Mouse (Mus musculus) intestine, embryonic 15.5 days (tissue): ENCODE measurements around the gene Tex14. TPM values are rescaled to one million over a fixed set of nuclear protein-coding genes. Genes with fewer than 3 reads are reported as not detected.
A peak's percentile ranks its signal among the peaks of the same experiment; 100 is the strongest.
"Not testable (repeated sequence)": the region's sequence is repeated elsewhere in the genome, so short reads cannot be mapped to it uniquely, and the experiment has no call there.

Experiments
- ATAC-seq: fragments of 200-750 bp; cut with Nextera tagmentation; 2 replicates; pipeline ENCODE4 v1.8.0; 2017; ENCODE audit warnings: moderate TSS enrichment, moderate library complexity
- H3K27ac ChIP-seq: fragments of 300-500 bp; sonication (generic); 2 replicates; pipeline ENCODE4 v1.5.1; 2015; ENCODE audit warnings: mild to moderate bottlenecking, inconsistent platforms
- H3K27me3 ChIP-seq: fragments of 300-500 bp; sonication (generic); replicated peaks from 2 replicates; pipeline ENCODE4 v1.6.1; 2015; ENCODE audit warnings: inconsistent platforms
- H3K36me3 ChIP-seq: fragments of 300-500 bp; sonication (generic); 2 replicates; pipeline ENCODE4 v1.6.1; 2015; ENCODE audit warnings: inconsistent platforms
- H3K4me1 ChIP-seq: fragments of 300-500 bp; sonication (generic); replicated peaks from 2 replicates; pipeline ENCODE4 v1.6.1; 2015; ENCODE audit warnings: inconsistent platforms
- H3K4me2 ChIP-seq: fragments of 300-500 bp; sonication (generic); replicated peaks from 2 replicates; pipeline ENCODE4 v1.6.1; 2015; ENCODE audit warnings: mild to moderate bottlenecking, inconsistent platforms
- H3K4me3 ChIP-seq: fragments of 300-500 bp; sonication (generic); replicated peaks from 2 replicates; pipeline ENCODE4 v1.5.1; 2015; ENCODE audit warnings: inconsistent platforms
- H3K9ac ChIP-seq: fragments of 300-500 bp; sonication (generic); 2 replicates; pipeline ENCODE4 v1.6.1; 2015; ENCODE audit warnings: inconsistent platforms
- H3K9me3 ChIP-seq: fragments of 300-500 bp; sonication (generic); 2 replicates; pipeline ENCODE4 v1.6.1; 2016; ENCODE audit warnings: inconsistent platforms
- WGBS: fragments of 180-500 bp; shearing (Covaris S2); methylation state at CpG from one replicate; pipeline ENCODE4 v1.1.7; 2015; 5-methylcytosine and 5-hydroxymethylcytosine counted together
- polyA plus RNA-seq: library from polyadenylated mRNA; unstranded; fragments of >200 nt; fragmentation: Nextera tagmentation; extraction: Ambion mirVana; gene quantifications from 2 replicates; pipeline ENCODE4 v1.2.1, GENCODE M21; 2015

Gene Tex14
- polyA plus RNA-seq, 1 experiment from 2014 or later, result 0.96 TPM

GRCm38 (mm10) chr11:87470807-87471698 is 66.2 kb downstream of the Tex14 start:
- Histone ChIP-seq H3K9ac (peak overlapping the region; percentile 40), H3K4me3 (peak overlapping the region; percentile 37), H3K4me2 (peak overlapping the region; percentile 63), H3K4me1 (peaks cover 12% of the 10 kb centered on the region)
- H3K27me3 ChIP-seq, H3K9me3 ChIP-seq, H3K27ac ChIP-seq, H3K36me3 ChIP-seq: not testable (repeated sequence)
- peak; percentile 99 for ATAC-seq
- WGBS, result under 1% methylated on average over 27 of the region's 63 CpGs

- peaks cover 12% of the 10 kb centered on the region for H3K4me1 ChIP-seq
- not testable (repeated sequence) for H3K9me3 ChIP-seq, H3K36me3 ChIP-seq, H3K4me3 ChIP-seq, H3K27ac ChIP-seq, H3K9ac ChIP-seq, H3K4me2 ChIP-seq, H3K27me3 ChIP-seq
- ATAC-seq, result peak; percentile 52
- 0% methylated on average over 2 of the region's 3 CpGs for WGBS
Measured at GRCm38 (mm10) chr11:87471699-87471997, 66.8 kb downstream of the Tex14 start.

- not testable (repeated sequence) for H3K9me3 ChIP-seq, H3K36me3 ChIP-seq, H3K4me3 ChIP-seq, H3K27me3 ChIP-seq, H3K9ac ChIP-seq, H3K27ac ChIP-seq, ATAC-seq, H3K4me2 ChIP-seq
- H3K4me1 ChIP-seq, result peaks cover 12% of the 10 kb centered on the region
- 28% methylated on average over 4 of the region's 4 CpGs for WGBS
Measured at GRCm38 (mm10) chr11:87472058-87472457, 67.2 kb downstream of the Tex14 start.

- ATAC-seq, H3K9me3 ChIP-seq: not testable (repeated sequence)
- 70% methylated on average over 2 of the region's 2 CpGs for WGBS
Measured at GRCm38 (mm10) chr11:87479172-87479571, 74.3 kb downstream of the Tex14 start.

GRCm38 (mm10) chr11:87483796-87484326 is 79.0 kb downstream of the Tex14 start:
- 75% methylated on average over 3 of the region's 3 CpGs for WGBS
- H3K9ac ChIP-seq, result no peak overlapping the region
- ATAC-seq, result no peak
- H3K27me3 ChIP-seq, result no peaks in the 10 kb centered on the region
- H3K4me1 ChIP-seq, result no peaks in the 10 kb centered on the region
- H3K4me2 ChIP-seq, result no peak overlapping the region
- H3K9me3 ChIP-seq, result no peaks in the 10 kb centered on the region
- H3K4me3 ChIP-seq, result no peak overlapping the region
- no peaks in the 10 kb centered on the region for H3K36me3 ChIP-seq
- no peak overlapping the region for H3K27ac ChIP-seq

More at GRCm38 (mm10) chr11:87479172-87479571, 74.3 kb downstream of the Tex14 start:
- not testable (repeated sequence) for H3K4me1 ChIP-seq, H3K4me2 ChIP-seq, H3K27me3 ChIP-seq, H3K9ac ChIP-seq, H3K36me3 ChIP-seq, H3K4me3 ChIP-seq, H3K27ac ChIP-seq

- H3K4me1 ChIP-seq, result no peaks in the 10 kb centered on the region
- no peaks in the 10 kb centered on the region for H3K27me3 ChIP-seq
- no peak for ATAC-seq
- H3K4me3 ChIP-seq, result no peak overlapping the region
- WGBS, result 90% methylated on average over 3 of the region's 3 CpGs
- no peak overlapping the region for H3K4me2 ChIP-seq
- no peaks in the 10 kb centered on the region for H3K36me3 ChIP-seq
- H3K9me3 ChIP-seq, result no peaks in the 10 kb centered on the region
- H3K9ac ChIP-seq, result no peak overlapping the region
- H3K27ac ChIP-seq, result no peak overlapping the region
Measured at GRCm38 (mm10) chr11:87488948-87489347, 84.1 kb downstream of the Tex14 start.

- Histone ChIP-seq H3K36me3 (no peaks in the 10 kb centered on the region), H3K27me3 (no peaks in the 10 kb centered on the region), H3K4me3 (no peak overlapping the region), H3K9me3 (no peaks in the 10 kb centered on the region), H3K4me2 (no peak overlapping the region), H3K27ac (no peak overlapping the region), H3K9ac (no peak overlapping the region; the same call in 1 of the 2 replicates), H3K4me1 (no peaks in the 10 kb centered on the region)
- WGBS, result 60% methylated on average over 5 of the region's 5 CpGs
- no peak for ATAC-seq
Measured at GRCm38 (mm10) chr11:87504690-87505214, 99.9 kb downstream of the Tex14 start.

GRCm38 (mm10) chr11:87506502-87506901 is 101.6 kb downstream of the Tex14 start:
- no peaks in the 10 kb centered on the region for H3K4me1 ChIP-seq
- no peaks in the 10 kb centered on the region for H3K27me3 ChIP-seq
- H3K27ac ChIP-seq, result no peak overlapping the region
- no peak overlapping the region for H3K4me2 ChIP-seq
- H3K36me3 ChIP-seq, result no peaks in the 10 kb centered on the region
- 49% methylated on average over 3 of the region's 3 CpGs for WGBS
- no peak overlapping the region for H3K9ac ChIP-seq
- peak; percentile 84 for ATAC-seq
- no peaks in the 10 kb centered on the region for H3K9me3 ChIP-seq
- H3K4me3 ChIP-seq, result no peak overlapping the region

- Histone ChIP-seq H3K4me2 (no peak overlapping the region), H3K9me3 (no peaks in the 10 kb centered on the region), H3K36me3 (no peaks in the 10 kb centered on the region), H3K27me3 (no peaks in the 10 kb centered on the region), H3K4me1 (no peaks in the 10 kb centered on the region), H3K4me3 (no peak overlapping the region), H3K9ac (no peak overlapping the region), H3K27ac (no peak overlapping the region)
- ATAC-seq, result no peak
Measured at GRCm38 (mm10) chr11:87507043-87507442, 102.2 kb downstream of the Tex14 start.

GRCm38 (mm10) chr11:87519260-87519659 is 114.4 kb downstream of the Tex14 start:
- Histone ChIP-seq H3K9me3 (no peaks in the 10 kb centered on the region), H3K36me3 (no peaks in the 10 kb centered on the region), H3K4me3 (no peak overlapping the region), H3K27ac (no peak overlapping the region), H3K4me2 (no peak overlapping the region), H3K9ac (no peak overlapping the region), H3K27me3 (no peaks in the 10 kb centered on the region), H3K4me1 (no peaks in the 10 kb centered on the region)
- peak; percentile 84 for ATAC-seq
- WGBS, result 2% methylated on average over 2 of the region's 2 CpGs

GRCm38 (mm10) chr11:87523466-87523865 is 118.6 kb downstream of the Tex14 start:
- no peaks in the 10 kb centered on the region for H3K27me3 ChIP-seq
- H3K4me3 ChIP-seq, result no peak overlapping the region
- H3K9me3 ChIP-seq, result no peaks in the 10 kb centered on the region
- H3K27ac ChIP-seq, result no peak overlapping the region
- no peak for ATAC-seq
- H3K9ac ChIP-seq, result no peak overlapping the region
- no peaks in the 10 kb centered on the region for H3K36me3 ChIP-seq
- no peaks in the 10 kb centered on the region for H3K4me1 ChIP-seq
- 69% methylated on average over 5 of the region's 5 CpGs for WGBS
- no peak overlapping the region for H3K4me2 ChIP-seq

GRCm38 (mm10) chr11:87523967-87524366 is 119.1 kb downstream of the Tex14 start:
- Histone ChIP-seq H3K9ac (no peak overlapping the region), H3K4me2 (no peak overlapping the region), H3K36me3 (no peaks in the 10 kb centered on the region), H3K4me1 (no peaks in the 10 kb centered on the region), H3K9me3 (no peaks in the 10 kb centered on the region), H3K4me3 (no peak overlapping the region), H3K27ac (no peak overlapping the region), H3K27me3 (no peaks in the 10 kb centered on the region)
- no peak for ATAC-seq

- H3K4me3 ChIP-seq, result no peak overlapping the region
- ATAC-seq, result no peak
- no peak overlapping the region for H3K4me2 ChIP-seq
- no peaks in the 10 kb centered on the region for H3K9me3 ChIP-seq
- no peaks in the 10 kb centered on the region for H3K36me3 ChIP-seq
- H3K4me1 ChIP-seq, result no peaks in the 10 kb centered on the region
- no peak overlapping the region for H3K27ac ChIP-seq
- H3K9ac ChIP-seq, result no peak overlapping the region
- no peaks in the 10 kb centered on the region for H3K27me3 ChIP-seq
Measured at GRCm38 (mm10) chr11:87524780-87525179, 119.9 kb downstream of the Tex14 start.
